Mouse (Mus musculus) thymus, postnatal 25 days (tissue): ENCODE data around the gene Chd1l.

ENCODE experiments used
- DNase-seq: peaks from one replicate; pipeline ENCODE4 v3.0.0; 2022

Chd1l gene

GRCm38 (mm10) chr3:97521946-97522731 is 87.9 kb downstream of the Chd1l start:
- no peak for DNase-seq

DNA sequence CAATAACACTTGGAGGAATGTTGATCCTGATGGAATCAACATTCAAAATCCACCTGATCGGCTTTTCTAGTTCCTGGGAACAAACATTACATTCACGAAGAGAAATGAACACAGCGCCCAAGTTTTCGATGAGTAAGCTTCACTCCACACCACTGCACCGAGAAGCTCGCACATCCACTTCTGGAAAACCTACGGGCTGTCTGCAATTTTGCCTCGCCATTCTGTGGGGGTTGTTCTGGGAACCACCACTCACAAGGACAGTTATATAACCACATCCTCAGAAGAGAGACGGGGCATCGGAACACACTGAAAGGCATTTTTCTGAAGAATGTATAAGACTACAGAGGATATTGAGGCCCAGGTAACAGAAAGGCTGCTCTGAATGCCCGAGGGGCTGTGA is 90.1 kb downstream of the Chd1l start:
- no peak for DNase-seq

GRCm38 (mm10) chr3:97512296-97512695 is 97.7 kb downstream of the Chd1l start:
- no peak for DNase-seq
